Mouse (Mus musculus): ENCODE measurements around the gene Olfr461. TPM values are rescaled to one million over a fixed set of nuclear protein-coding genes. Genes with fewer than 3 reads are reported as not detected.
"Not testable (repeated sequence)": the region's sequence is repeated elsewhere in the genome, so short reads cannot be mapped to it uniquely, and the experiment has no call there.

Olfr461 gene
- not detected for total RNA-seq (2021)
- long read RNA-seq, experiment 1: 0 reads
- long read RNA-seq, experiment 2: 0 reads

- no peak within 1 kb of the TSS for H3K4me3 ChIP-seq
- intact Hi-C loops (cut with DNase I): no loop called here
- TF ChIP-seq CTCF (IDR thresholded peaks at IDR 0.05): no peak
- H3K27ac ChIP-seq: no peak within 1 kb of the TSS
- DNase-seq (ENCODE audit: extremely low spot score in 1 of 2, low spot score in 2 of 2): no peak
Measured at GRCm38 (mm10) chr6:40554950-40555349, at the start of gene Olfr461. Gene Olfr461 (minus strand): TSS chr6:40555050.

DNA sequence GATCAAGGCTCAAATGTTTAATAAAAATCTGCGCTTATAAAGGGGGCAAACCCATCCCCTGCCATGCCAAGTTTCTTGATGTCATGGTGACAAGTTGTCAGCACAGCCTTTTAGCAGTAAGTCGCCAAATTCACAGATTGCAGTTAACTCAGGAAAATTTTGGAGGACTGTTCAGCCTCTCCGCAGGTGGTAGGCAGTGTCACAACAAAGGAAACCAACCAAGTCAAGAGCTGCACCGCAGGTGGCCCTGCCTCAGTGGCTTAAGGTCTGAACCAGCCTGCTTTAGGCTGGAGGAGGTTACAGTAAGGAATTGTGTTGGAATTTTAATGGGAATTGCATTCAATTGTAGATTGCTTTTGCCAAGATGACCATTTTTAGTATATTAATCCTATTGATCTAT is 43.7 kb upstream of the Olfr461 start:
- DNase-seq (ENCODE audit: extremely low spot score in 1 of 2, low spot score in 2 of 2); H3K4me3 ChIP-seq; intact Hi-C loops (cut with DNase I); H3K27ac ChIP-seq: not testable (repeated sequence)

GRCm38 (mm10) chr6:40594804-40595550 is 40.1 kb upstream of the Olfr461 start:
- DNase-seq (ENCODE audit: extremely low spot score in 1 of 2, low spot score in 2 of 2): no peak
- no peak overlapping the region for H3K4me3 ChIP-seq
- H3K27ac ChIP-seq: no peak overlapping the region
- TF ChIP-seq CTCF (IDR thresholded peaks at IDR 0.05): no peak
- intact Hi-C loops (cut with DNase I): no loop called here

GRCm38 (mm10) chr6:40588346-40588745 is 33.5 kb upstream of the Olfr461 start:
- no peak for TF ChIP-seq CTCF (IDR thresholded peaks at IDR 0.05)
- Histone ChIP-seq H3K27ac (no peak overlapping the region), H3K4me3 (no peak overlapping the region)
- intact Hi-C loops (cut with DNase I): no loop called here
- DNase-seq (ENCODE audit: extremely low spot score in 1 of 2, low spot score in 2 of 2): no peak

- intact Hi-C loops (cut with DNase I): no loop called here
- Histone ChIP-seq H3K27ac (no peak within 1 kb of the TSS), H3K4me3 (no peak within 1 kb of the TSS)
- TF ChIP-seq CTCF (IDR thresholded peaks at IDR 0.05): no peak
- DNase-seq (ENCODE audit: extremely low spot score in 1 of 2, low spot score in 2 of 2): no peak
Measured at GRCm38 (mm10) chr6:40585645-40586044, 30.8 kb upstream of the Olfr461 start, which contains the start of gene Clec5a. Gene Clec5a (minus strand): TSS chr6:40585821.

DNA sequence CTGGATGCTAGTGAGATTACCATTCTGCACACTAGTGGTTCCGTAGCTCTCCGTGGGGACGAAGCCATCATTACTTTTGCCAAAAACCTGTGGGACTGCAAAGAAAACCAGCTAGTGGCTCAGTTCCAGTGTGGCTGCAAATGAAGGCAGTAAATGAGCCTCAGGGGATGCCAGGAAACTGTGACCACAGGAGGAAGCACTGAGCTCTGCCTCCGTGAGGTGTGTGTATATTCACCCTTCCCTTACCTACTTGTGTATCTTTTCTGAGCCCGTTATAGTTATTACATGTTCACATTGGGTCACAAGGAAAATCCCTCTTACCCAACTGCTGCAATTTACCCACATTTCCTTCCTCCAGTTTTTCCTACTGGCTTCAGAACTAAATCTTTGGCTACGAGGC is 29.5 kb upstream of the Olfr461 start:
- Histone ChIP-seq H3K4me3 (no peak overlapping the region), H3K27ac (no peak overlapping the region)
- intact Hi-C loops (cut with DNase I): no loop called here
- no peak for DNase-seq (ENCODE audit: extremely low spot score in 1 of 2, low spot score in 2 of 2)
- no peak for TF ChIP-seq CTCF (IDR thresholded peaks at IDR 0.05)

DNA sequence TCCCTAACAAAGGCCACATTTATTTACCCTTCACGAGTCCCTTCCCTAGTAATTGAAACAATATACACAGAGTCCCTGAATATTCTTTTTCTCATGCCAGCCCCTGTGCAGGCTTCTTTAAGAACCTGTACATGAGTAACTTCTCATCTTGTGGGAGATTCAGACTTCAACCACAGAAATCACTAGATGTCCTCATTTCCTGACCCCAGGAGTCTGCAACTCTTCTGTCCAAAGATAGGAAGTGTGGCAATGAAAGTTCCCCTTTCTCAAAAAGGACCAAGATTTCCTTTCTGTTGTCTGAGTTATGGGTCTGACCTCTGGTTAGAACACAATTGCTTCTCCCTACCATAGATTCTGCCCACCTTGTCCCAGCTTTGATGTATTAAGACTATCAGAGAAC is 21.5 kb upstream of the Olfr461 start:
- no peak for DNase-seq (ENCODE audit: extremely low spot score in 1 of 2, low spot score in 2 of 2)
- H3K4me3 ChIP-seq: no peak overlapping the region
- TF ChIP-seq CTCF (IDR thresholded peaks at IDR 0.05): no peak
- intact Hi-C loops (cut with DNase I): no loop called here
- H3K27ac ChIP-seq: no peak overlapping the region

- H3K4me3 ChIP-seq: no peak overlapping the region
- no peak overlapping the region for H3K27ac ChIP-seq
- no peak for TF ChIP-seq CTCF (IDR thresholded peaks at IDR 0.05)
- intact Hi-C loops (cut with DNase I): no loop called here
- no peak for DNase-seq (ENCODE audit: extremely low spot score in 1 of 2, low spot score in 2 of 2)
Measured at GRCm38 (mm10) chr6:40573618-40574017, 18.8 kb upstream of the Olfr461 start.

DNA sequence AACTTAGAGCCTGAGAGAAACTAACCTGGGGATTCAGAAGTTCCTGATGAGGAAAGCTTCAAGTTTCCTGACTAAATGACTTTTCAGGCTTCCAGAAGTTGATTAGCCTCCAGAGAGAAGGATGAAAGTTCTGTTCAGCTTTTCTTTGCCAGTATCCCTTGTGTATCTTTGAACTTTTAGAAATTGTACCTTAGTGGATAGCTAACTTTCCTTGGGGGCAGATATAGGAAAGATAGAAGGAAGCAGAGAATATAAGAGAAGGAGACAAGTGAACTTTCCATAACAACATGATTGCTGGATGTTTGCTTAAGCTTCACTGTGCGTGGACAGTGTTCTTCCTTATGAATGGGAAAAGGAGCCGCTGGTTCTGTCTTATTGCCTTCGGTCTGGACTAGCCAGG is 14.3 kb upstream of the Olfr461 start, which contains the start of gene Olfr460:
TSS of gene Olfr460 (plus strand) at position 301 of the 400 bp plus-strand sequence.
- intact Hi-C loops (cut with DNase I): no loop called here
- TF ChIP-seq CTCF (IDR thresholded peaks at IDR 0.05): no peak
- DNase-seq (ENCODE audit: extremely low spot score in 1 of 2, low spot score in 2 of 2): no peak
- no peak within 1 kb of the TSS for H3K27ac ChIP-seq
- H3K4me3 ChIP-seq: no peak within 1 kb of the TSS

- Histone ChIP-seq H3K4me3 (no peak overlapping the region), H3K27ac (no peak overlapping the region)
- no peak for TF ChIP-seq CTCF (IDR thresholded peaks at IDR 0.05)
- intact Hi-C loops (cut with DNase I): no loop called here
- no peak for DNase-seq (ENCODE audit: extremely low spot score in 1 of 2, low spot score in 2 of 2)
Measured at GRCm38 (mm10) chr6:40544690-40545089, 10.2 kb downstream of the Olfr461 start.

- DNase-seq (ENCODE audit: extremely low spot score in 1 of 2, low spot score in 2 of 2): no peak
- no peak within 1 kb of the TSS for H3K27ac ChIP-seq
- intact Hi-C loops (cut with DNase I): no loop called here
- H3K4me3 ChIP-seq: no peak within 1 kb of the TSS
- no peak for TF ChIP-seq CTCF (IDR thresholded peaks at IDR 0.05)
Measured at GRCm38 (mm10) chr6:40519408-40519807, 35.4 kb downstream of the Olfr461 start, which contains the start of gene Prss37. Gene Prss37 (minus strand): TSS chr6:40519508.

DNA sequence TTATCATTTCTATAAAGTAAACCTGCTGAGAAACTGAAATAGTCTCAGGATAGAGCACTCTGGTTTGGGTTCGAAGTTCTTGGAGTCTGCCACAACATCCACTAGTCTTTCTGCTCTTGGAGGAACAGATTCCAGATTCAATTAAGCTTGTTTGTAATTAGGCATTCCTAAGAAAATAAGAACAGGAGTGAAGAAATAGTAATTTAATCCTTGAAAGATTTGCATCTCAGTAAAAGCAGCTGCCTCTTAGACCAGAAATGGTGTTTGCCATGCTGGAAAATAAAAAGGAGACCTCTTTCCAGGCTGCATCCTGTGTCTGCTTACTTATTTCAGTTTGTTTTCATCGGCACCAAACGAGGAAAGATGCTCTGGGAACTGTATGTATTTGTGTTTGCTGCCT is 61.6 kb downstream of the Olfr461 start, which contains the start of gene Tas2r108:
TSS of gene Tas2r108 (plus strand) at position 301 of the 400 bp plus-strand sequence.
- Histone ChIP-seq H3K4me3 (no peak within 1 kb of the TSS), H3K27ac (no peak within 1 kb of the TSS)
- TF ChIP-seq CTCF (IDR thresholded peaks at IDR 0.05): no peak
- DNase-seq (ENCODE audit: extremely low spot score in 1 of 2, low spot score in 2 of 2): no peak
- intact Hi-C loops (cut with DNase I): no loop called here

Other genes starting within 250 kb of the Olfr461 start
- 10 to 100 TPM; 43.1 to 43.9 TPM for gene Agk, start 229.9 kb downstream of the Olfr461 start, total RNA-seq (2021)
- gene E330009J07Rik, start 118.9 kb downstream of the Olfr461 start, total RNA-seq (2021): 10 to 100 TPM; 57.2 to 65.2 TPM
- gene Wee2, start 116.0 kb downstream of the Olfr461 start, total RNA-seq (2021): under 1 TPM in 1 of 2 experiments, not detected in 1; 0.41 TPM
- gene Ssbp1, start 83.7 kb downstream of the Olfr461 start, total RNA-seq (2021): 10 to 100 TPM; 30.2 to 30.9 TPM
- under 1 TPM; 0.32 to 0.33 TPM for gene Tas2r137, start 63.8 kb downstream of the Olfr461 start, total RNA-seq (2021)
- not detected for gene Tas2r108, start 61.5 kb downstream of the Olfr461 start, total RNA-seq (2021)
- not detected for gene Prss37, start 35.5 kb downstream of the Olfr461 start, total RNA-seq (2021)
- not detected for gene Olfr460, start 14.4 kb upstream of the Olfr461 start, total RNA-seq (2021)
- 1 to 10 TPM; 1.2 to 1.4 TPM for gene Clec5a, start 30.8 kb upstream of the Olfr461 start, total RNA-seq (2021)
- not detected for gene Tas2r138, start 58.3 kb upstream of the Olfr461 start, total RNA-seq (2021)
- gene Mgam, start 73.8 kb upstream of the Olfr461 start, total RNA-seq (2021): under 1 TPM in 1 of 2 experiments, not detected in 1; 0.65 TPM

Data from left cerebral cortex, adult 2 months (tissue).